Mouse (Mus musculus): ENCODE data around the gene Cacna1c. TPM values are rescaled to one million over a fixed set of nuclear protein-coding genes. Genes with fewer than 3 reads are reported as not detected.

Gene Cacna1c
- total RNA-seq, 2 experiments from 2014 or later: 86.4 to 90.0 TPM

DNA sequence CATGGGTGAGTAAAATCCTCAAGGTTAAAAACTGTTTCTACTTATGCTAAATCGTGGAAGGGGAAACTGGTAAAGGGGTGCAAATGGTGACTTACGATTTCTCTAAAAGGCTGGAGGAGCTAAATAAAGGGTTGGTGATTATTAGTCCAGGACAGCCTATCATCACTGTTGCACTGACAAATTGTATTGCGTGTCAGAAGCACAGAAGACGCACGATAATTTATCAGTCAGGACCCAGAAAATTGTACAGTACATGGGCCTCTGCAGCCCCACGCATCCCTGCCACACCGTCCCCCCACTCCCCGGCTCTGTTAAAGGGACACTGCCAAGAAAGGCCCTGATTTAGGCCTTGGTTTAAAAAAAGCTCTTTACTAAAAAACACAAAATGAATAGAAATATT, 352.7 kb downstream of the Cacna1c start:
- Histone ChIP-seq H3K4me3 (no peak overlapping the region), H3K27ac (peak overlapping the region; percentile 76; the same call in 1 of the 2 replicates)
- no peak for TF ChIP-seq CTCF (conservative IDR thresholded peaks at IDR 0.05)
- no peak for DNase-seq (ENCODE audit: low spot score in 2 of 2)

- Histone ChIP-seq H3K4me3 (no peak overlapping the region), H3K27ac (peak overlapping the region; percentile 11; the same call in 1 of the 2 replicates)
- DNase-seq (ENCODE audit: low spot score in 2 of 2): no peak
- no peak for TF ChIP-seq CTCF (conservative IDR thresholded peaks at IDR 0.05)
Measured at GRCm38 (mm10) chr6:118841892-118842291, 354.3 kb downstream of the Cacna1c start.

DNA sequence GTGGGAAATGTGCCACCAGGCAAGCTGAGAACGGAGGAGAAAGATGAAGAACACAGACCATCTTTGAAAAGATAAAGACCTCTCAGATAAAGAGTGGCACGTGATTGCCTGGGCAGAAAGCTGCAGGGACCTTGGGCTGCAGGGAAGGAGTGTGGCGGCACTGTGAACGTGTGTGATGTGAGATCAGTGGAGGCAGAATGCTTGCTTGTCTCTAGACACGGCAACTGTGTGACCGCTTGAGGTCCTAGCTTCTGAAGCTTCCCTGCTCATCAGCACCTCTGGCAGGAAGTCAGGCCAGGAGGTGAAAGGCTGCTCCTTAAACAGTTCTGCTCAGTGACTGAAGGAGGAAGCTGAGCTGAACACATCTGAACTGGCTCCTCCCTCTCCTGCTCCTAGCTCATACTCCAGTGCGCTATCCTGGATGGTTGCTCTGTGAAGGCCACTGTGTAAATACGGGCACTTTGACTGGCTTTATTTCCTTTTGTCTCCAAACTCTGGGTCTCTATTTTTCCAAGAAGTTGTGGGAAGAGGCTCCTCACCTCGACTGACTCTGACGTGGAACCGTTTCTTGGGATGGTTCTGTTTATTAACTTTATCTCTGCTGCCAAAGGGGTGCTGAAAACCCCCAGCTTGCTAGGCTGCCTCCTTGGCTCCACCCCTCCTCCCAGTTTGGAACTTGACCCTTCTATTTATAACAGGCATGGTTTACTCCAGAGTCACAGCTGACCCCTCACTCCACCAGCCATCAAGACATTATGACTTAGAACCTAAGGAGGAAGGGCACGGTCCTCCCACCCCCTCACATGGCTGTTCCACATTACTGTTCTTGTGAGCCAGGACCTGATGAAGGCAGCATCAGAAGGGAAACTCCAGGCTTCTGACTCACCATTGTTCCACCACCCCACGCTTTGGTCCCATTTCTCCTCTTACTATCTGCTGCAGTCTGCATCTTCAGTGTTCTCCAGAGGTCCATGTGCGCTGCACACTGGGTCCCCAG, 357.0 kb downstream of the Cacna1c start:
- TF ChIP-seq CTCF (conservative IDR thresholded peaks at IDR 0.05): no peak
- no peak for DNase-seq (ENCODE audit: low spot score in 2 of 2)

GRCm38 (mm10) chr6:118836693-118837092, 359.5 kb downstream of the Cacna1c start:
- TF ChIP-seq CTCF (conservative IDR thresholded peaks at IDR 0.05): no peak
- H3K27ac ChIP-seq: no peak overlapping the region
- H3K4me3 ChIP-seq: no peak overlapping the region
- no peak for DNase-seq (ENCODE audit: low spot score in 2 of 2)

More for the DNA sequence above, 357.0 kb downstream of the Cacna1c start:
- H3K4me3 ChIP-seq: no peak overlapping the region
- H3K27ac ChIP-seq: peak overlapping the region; percentile 1; the same call in 1 of the 2 replicates

DNA sequence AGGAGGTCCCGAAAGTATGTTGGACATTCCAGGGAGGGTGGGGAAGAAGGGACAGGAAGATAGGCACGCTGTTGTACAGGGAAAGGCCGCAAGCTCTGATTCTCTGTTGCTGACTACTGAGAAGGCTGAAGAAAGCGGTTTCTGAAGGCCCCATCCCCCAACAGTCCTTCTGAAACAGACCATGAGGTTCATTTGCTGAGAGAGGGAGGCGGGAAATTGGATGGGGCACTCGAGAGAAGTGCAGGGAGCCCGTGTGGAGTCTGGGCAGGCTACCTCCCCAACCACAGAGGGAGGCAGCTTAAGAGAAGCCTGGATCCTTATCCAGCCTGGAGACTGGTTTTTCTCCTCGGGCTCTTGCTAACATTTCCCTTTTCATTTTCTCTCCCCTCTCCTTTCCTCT, 362.2 kb downstream of the Cacna1c start:
- no peak for DNase-seq (ENCODE audit: low spot score in 2 of 2)
- H3K27ac ChIP-seq: peak overlapping the region; percentile 12; the same call in 1 of the 2 replicates
- no peak overlapping the region for H3K4me3 ChIP-seq
- TF ChIP-seq CTCF (conservative IDR thresholded peaks at IDR 0.05): no peak

DNA sequence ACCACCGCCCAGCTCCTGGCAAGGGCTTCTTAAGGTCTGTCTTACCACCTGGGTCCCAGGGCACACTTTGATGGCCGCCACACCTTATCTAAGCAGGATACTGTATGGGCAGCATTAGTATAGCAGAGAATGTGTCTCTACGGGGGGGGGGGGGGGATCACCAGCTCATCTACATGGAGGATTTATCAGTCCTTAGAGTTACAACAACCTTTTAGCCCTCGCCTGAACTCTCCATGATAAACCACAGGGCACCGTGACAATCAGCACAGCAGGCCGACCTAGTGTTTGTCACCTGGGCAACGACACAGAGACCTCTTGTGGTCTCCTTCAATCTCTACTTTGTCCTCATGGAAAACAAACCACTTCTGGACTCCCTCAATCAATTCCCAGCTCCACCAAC, 363.2 kb downstream of the Cacna1c start:
- Histone ChIP-seq H3K27ac (no peak overlapping the region), H3K4me3 (no peak overlapping the region)
- no peak for DNase-seq (ENCODE audit: low spot score in 2 of 2)
- no peak for TF ChIP-seq CTCF (conservative IDR thresholded peaks at IDR 0.05)

- DNase-seq (ENCODE audit: low spot score in 2 of 2): no peak
- Histone ChIP-seq H3K27ac (no peak overlapping the region), H3K4me3 (no peak overlapping the region)
- TF ChIP-seq CTCF (conservative IDR thresholded peaks at IDR 0.05): no peak
Measured at GRCm38 (mm10) chr6:118832616-118833015, 363.6 kb downstream of the Cacna1c start.

GRCm38 (mm10) chr6:118830851-118831250, 365.4 kb downstream of the Cacna1c start:
- Histone ChIP-seq H3K27ac (no peak overlapping the region; the same call in 1 of the 2 replicates), H3K4me3 (no peak overlapping the region)
- no peak for DNase-seq (ENCODE audit: low spot score in 2 of 2)
- peak; percentile 57 for TF ChIP-seq CTCF (conservative IDR thresholded peaks at IDR 0.05)

DNA sequence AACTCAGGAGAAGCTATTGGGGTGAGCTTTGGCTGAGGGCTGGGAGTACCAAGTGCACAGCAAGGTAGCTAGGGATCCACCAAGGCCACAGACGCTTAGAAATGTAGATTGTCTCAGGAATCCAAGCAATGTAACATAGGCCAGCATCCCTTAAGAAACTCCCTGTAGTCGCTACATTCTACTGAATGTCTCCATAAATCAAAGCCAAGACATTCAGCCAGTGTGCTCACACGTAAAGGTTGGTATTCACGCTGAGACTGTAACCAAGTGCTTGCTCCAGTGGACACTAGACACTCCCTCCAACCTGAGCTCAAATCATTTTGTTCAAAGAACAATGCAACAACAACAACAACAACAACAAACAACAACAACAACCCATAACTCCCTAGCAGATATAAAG, 368.0 kb downstream of the Cacna1c start:
- no peak for DNase-seq (ENCODE audit: low spot score in 2 of 2)
- H3K4me3 ChIP-seq: no peak overlapping the region
- peak overlapping the region; percentile 59; the same call in 1 of the 2 replicates for H3K27ac ChIP-seq
- TF ChIP-seq CTCF (conservative IDR thresholded peaks at IDR 0.05): no peak

DNA sequence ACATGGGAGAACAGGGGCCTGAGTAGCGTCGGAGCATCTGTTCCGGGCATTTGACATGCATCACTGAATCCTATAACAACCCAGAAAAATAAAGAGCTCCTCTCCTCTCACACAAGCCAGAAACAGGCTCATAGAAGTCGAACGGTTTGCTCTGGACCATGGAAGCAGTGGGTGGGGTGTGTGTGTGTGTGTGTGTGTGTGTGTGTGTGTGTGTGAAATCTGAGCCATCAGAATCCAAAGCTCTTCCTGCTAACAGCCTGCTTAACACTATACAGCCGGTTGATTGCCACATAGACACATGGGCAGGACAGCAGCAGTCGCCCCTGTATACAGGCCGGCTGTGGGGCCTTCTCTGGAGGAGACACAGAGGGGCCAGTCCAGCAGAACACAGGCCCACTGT, 368.7 kb downstream of the Cacna1c start:
- Histone ChIP-seq H3K4me3 (no peak overlapping the region), H3K27ac (peak overlapping the region; percentile 59; the same call in 1 of the 2 replicates)
- no peak for TF ChIP-seq CTCF (conservative IDR thresholded peaks at IDR 0.05)
- DNase-seq (ENCODE audit: low spot score in 2 of 2): no peak

DNA sequence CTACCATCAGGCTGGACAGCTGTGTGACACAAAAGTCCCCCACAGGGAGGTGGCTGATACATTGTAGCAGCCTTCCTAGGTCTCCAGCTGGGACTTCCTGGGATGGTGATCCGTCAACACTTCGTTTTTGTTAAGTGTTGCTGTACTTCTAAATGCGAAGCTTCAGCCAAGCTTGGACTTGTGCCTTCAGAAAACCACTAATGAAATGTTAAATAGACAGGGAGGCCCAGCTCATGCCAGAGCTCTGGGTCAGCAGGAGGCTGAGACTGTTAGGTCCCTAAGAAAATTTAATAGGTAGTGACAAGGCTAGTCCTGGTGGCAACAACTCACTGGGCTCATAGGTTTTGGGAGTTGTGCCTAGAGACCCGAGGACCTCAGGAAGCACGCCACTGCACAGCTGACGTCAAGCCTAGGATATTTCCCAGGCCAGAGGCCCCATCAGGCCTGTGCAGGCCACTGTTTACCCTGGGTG, 370.8 kb downstream of the Cacna1c start:
- no peak for TF ChIP-seq CTCF (conservative IDR thresholded peaks at IDR 0.05)
- Histone ChIP-seq H3K27ac (peak overlapping the region; percentile 43), H3K4me3 (no peak overlapping the region)
- DNase-seq (ENCODE audit: low spot score in 2 of 2): no peak

DNA sequence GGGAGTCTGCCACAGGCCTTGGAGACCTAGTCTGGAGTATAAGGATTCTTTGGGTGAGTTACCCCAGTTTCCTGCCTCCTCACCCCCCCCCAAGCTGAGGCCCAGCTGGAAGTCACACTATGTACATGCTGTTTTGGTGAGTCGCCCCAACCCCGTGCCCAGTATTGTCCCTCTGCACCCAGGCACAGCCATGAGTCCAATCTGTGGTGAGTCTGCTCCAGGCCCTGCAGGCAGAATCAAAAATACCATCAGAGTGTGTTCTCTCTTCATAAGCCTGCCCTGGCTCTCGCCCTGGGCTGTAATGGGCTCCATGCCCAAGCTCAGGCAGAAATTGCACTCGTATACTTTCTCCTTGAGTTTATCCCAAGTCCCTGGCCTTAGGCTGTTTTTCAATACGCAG, 374.7 kb downstream of the Cacna1c start:
- TF ChIP-seq CTCF (conservative IDR thresholded peaks at IDR 0.05): no peak
- Histone ChIP-seq H3K4me3 (no peak overlapping the region), H3K27ac (no peak overlapping the region; the same call in 1 of the 2 replicates)
- DNase-seq (ENCODE audit: low spot score in 2 of 2): no peak

DNA sequence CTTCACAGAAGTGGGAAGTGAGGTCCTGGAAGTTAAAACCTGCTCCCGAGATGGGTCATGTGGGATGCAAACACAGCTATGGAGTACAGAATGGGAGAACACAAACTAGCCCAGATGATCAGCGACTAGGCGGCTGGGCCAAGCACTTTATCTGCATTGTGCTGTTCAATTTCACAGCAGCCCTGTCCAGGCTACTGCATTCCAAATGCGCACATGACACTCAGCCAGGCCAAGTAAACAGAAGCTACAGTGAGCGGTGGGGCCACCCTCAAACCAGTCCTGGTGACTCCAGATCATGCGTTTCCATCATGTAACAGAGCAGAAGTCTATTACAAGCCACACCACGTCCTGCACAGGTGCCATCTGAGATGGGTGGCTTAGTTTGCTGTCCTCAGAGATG, 376.6 kb downstream of the Cacna1c start:
- no peak for DNase-seq (ENCODE audit: low spot score in 2 of 2)
- H3K27ac ChIP-seq: no peak overlapping the region
- no peak overlapping the region for H3K4me3 ChIP-seq
- no peak for TF ChIP-seq CTCF (conservative IDR thresholded peaks at IDR 0.05)

Measured in layer of hippocampus, adult 2 months (tissue).